Mouse (Mus musculus): ENCODE data around the gene Tcf19.

DNA sequence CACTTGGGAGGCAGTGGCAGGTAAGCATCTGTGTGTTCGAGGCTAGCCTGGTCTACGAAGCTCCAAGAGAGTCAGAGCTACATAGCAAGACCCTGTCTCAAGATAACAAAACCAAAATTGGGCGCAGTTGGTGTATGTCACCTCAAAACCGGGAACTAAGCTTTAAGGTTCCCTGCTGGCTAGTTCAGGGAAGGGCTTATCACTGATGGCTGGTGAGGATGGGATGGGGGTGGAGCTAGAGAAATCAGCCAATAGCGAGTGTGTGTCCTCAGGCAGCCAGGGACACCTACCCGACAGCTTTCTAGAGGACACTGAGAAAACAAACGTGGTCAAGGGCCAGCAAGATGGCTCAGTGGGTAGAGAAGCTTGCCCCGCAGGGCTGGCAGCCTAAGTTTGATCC is 41.6 kb upstream of the Tcf19 start:
- TF ChIP-seq CTCF (IDR thresholded peaks at IDR 0.05; ENCODE audit: low read depth) = no peak
- no peak for TF ChIP-seq EP300 (IDR thresholded peaks at IDR 0.05; ENCODE audit: low read depth)

Data from liver, postnatal 0 days (tissue).